Mouse (Mus musculus): ENCODE data around the gene Nr2c2.

Gene Nr2c2

GRCm38 (mm10) chr6:92126861-92127468 lies 35.8 kb downstream of the Nr2c2 start:
- no peak for DNase-seq (ENCODE audit: low spot score in 2 of 2)

- DNase-seq (ENCODE audit: low spot score in 2 of 2): no peak
Measured at GRCm38 (mm10) chr6:92131456-92131855, 40.3 kb downstream of the Nr2c2 start.

GRCm38 (mm10) chr6:92132021-92132911 lies 41.1 kb downstream of the Nr2c2 start:
- no peak for DNase-seq (ENCODE audit: low spot score in 2 of 2)

GRCm38 (mm10) chr6:92133617-92134016 lies 42.4 kb downstream of the Nr2c2 start:
- no peak for DNase-seq (ENCODE audit: low spot score in 2 of 2)

- no peak for DNase-seq (ENCODE audit: low spot score in 2 of 2)
Measured at GRCm38 (mm10) chr6:92136356-92136755, 45.2 kb downstream of the Nr2c2 start.

GRCm38 (mm10) chr6:92145881-92146280 lies 54.7 kb downstream of the Nr2c2 start:
- no peak for DNase-seq (ENCODE audit: low spot score in 2 of 2)

- no peak for DNase-seq (ENCODE audit: low spot score in 2 of 2)
Measured at GRCm38 (mm10) chr6:92153774-92154173, 62.6 kb downstream of the Nr2c2 start.

- DNase-seq (ENCODE audit: low spot score in 2 of 2): no peak
Measured at GRCm38 (mm10) chr6:92158801-92159200, 67.6 kb downstream of the Nr2c2 start.

- no peak for DNase-seq (ENCODE audit: low spot score in 2 of 2)
Measured at GRCm38 (mm10) chr6:92162724-92163123, 71.5 kb downstream of the Nr2c2 start.

- DNase-seq (ENCODE audit: low spot score in 2 of 2): no peak
Measured at GRCm38 (mm10) chr6:92176450-92176849, 85.3 kb downstream of the Nr2c2 start.

- DNase-seq (ENCODE audit: low spot score in 2 of 2): peak; percentile 12 to 45
Measured at GRCm38 (mm10) chr6:92183621-92184131, 92.5 kb downstream of the Nr2c2 start, which contains the start of gene Mrps25. Mrps25 (minus strand) TSS chr6:92184033.

- no peak for DNase-seq (ENCODE audit: low spot score in 2 of 2)
Measured at GRCm38 (mm10) chr6:92184178-92184577, 93.0 kb downstream of the Nr2c2 start.

- no peak for DNase-seq (ENCODE audit: low spot score in 2 of 2)
Measured at GRCm38 (mm10) chr6:92199414-92199813, 108.2 kb downstream of the Nr2c2 start.

GRCm38 (mm10) chr6:92214055-92214772 lies 123.0 kb downstream of the Nr2c2 start:
- peak in 1 of 2 experiments; percentile 4 for DNase-seq (ENCODE audit: low spot score in 2 of 2)

GRCm38 (mm10) chr6:92214773-92215449 lies 123.7 kb downstream of the Nr2c2 start, which contains the start of gene Rbsn:
Rbsn (minus strand) TSS chr6:92214925.
- peak; percentile 79 to 89 for DNase-seq (ENCODE audit: low spot score in 2 of 2)

- DNase-seq (ENCODE audit: low spot score in 2 of 2): no peak
Measured at GRCm38 (mm10) chr6:92219445-92219844, 128.3 kb downstream of the Nr2c2 start.

- no peak for DNase-seq (ENCODE audit: low spot score in 2 of 2)
Measured at GRCm38 (mm10) chr6:92221604-92222003, 130.4 kb downstream of the Nr2c2 start.

GRCm38 (mm10) chr6:92222021-92222420 lies 130.8 kb downstream of the Nr2c2 start:
- no peak for DNase-seq (ENCODE audit: low spot score in 2 of 2)

Data from thymus, postnatal 10 days (tissue).